7 mouse cellular contexts compared by ENCODE assay signal in genomic region chr6:90506673-90507311, GRCm38 (mm10). TPM values are rescaled to one million over a fixed set of nuclear protein-coding genes. Genes with fewer than 3 reads are reported as not detected.
DNase-seq lines count a peak whose midpoint lies in the region.

No protein-coding gene starts in this region.

- intact Hi-C loops in left cerebral cortex, postnatal 4 days (cut with DNase I), result no loop called here

- peak; percentile 46 to 76 for DNase-seq in adrenal gland, postnatal 36 days
- peak; percentile 91 to 95 for DNase-seq in cerebellum, postnatal 36 days
- peak; percentile 99 for DNase-seq in heart, adult 11 months
- DNase-seq in kidney, adult 9 months, result peak; percentile 98
- DNase-seq in left cerebral cortex, postnatal 4 days, result peak; percentile 90
- DNase-seq in ovary, postnatal 36 days (ENCODE audit: low spot score), result peak; percentile 80
- DNase-seq in spleen, adult 12 weeks (ENCODE audit: low spot score), result no peak

RNA-seq across cellular contexts. Expression of gene Aldh1l1, which starts 20.6 kb away (rescaled TPM):
- total RNA-seq in adrenal gland, postnatal 36 days (2021), result 100 to 1,000 TPM; 136 to 172 TPM
- 10 to 100 TPM; 56.1 to 57.5 TPM for total RNA-seq in left cerebral cortex, postnatal 4 days (2021)

RNA-seq across cellular contexts. Expression of gene Klf15, which starts 44.4 kb away (rescaled TPM):
- 10 to 100 TPM; 31.8 to 35.7 TPM for total RNA-seq in adrenal gland, postnatal 36 days (2021)
- total RNA-seq in left cerebral cortex, postnatal 4 days (2021), result 10 to 100 TPM; 11.7 to 12.3 TPM
